In genomic region chr13:11997366-11997765, GRCm38 (mm10) we compare ENCODE assay signal across 16 mouse cellular contexts.
DNase-seq lines count a peak whose midpoint lies in the region; TF ChIP-seq lines count a peak whose summit lies in the region.
"Had no signal": no experiment of that assay in that cellular context is flagged by ENCODE, and none has a peak within 500 bp of the region (broad histone marks: within the 10 kb centered on the region; RNA-seq: fewer than 3 reads in every experiment).

No protein-coding gene starts in this region.

- DNase-seq in layer of hippocampus, adult 2 months (ENCODE audit: low spot score in 2 of 2) = peak; percentile 41 to 43
- DNase-seq in layer of hippocampus, adult 9-10 months (ENCODE audit: low spot score) = no peak
- DNase-seq in layer of hippocampus, adult 9-11 months = peak; percentile 60
- DNase-seq in layer of hippocampus, adult 8-10 months (ENCODE audit: low spot score in 2 of 2) = no peak
- peak; percentile 27 to 41 for DNase-seq in layer of hippocampus, postnatal 36 days
- no peak for DNase-seq in layer of hippocampus, postnatal 25 days (ENCODE audit: extremely low spot score in 1 of 2, low spot score in 1 of 2)
- DNase-seq: adrenal gland, adult 2 months; adrenal gland, adult 8-10 months; adrenal gland, postnatal 10 days; adrenal gland, postnatal 14 days; adrenal gland, postnatal 25 days; adrenal gland, postnatal 36 days; B cell, adult 2 months; cerebellum, adult 11 months; cerebellum, adult 11-12 months; cerebellum, adult 18-20 months had no signal

- peak overlapping the region; percentile 79 for H3K27ac ChIP-seq in layer of hippocampus, adult 2 months

- TF ChIP-seq CTCF in layer of hippocampus, adult 2 months (conservative IDR thresholded peaks at IDR 0.05) = no peak

- H3K4me3 ChIP-seq in layer of hippocampus, adult 2 months = no peak overlapping the region

Comparison
In these comparisons a context has a peak if more than half of its experiments do, and no peak if none do; other contexts are left out.
1. DNase-seq: peak in layer of hippocampus, adult 2 months (2 of 2), layer of hippocampus, adult 9-11 months (single experiment) and layer of hippocampus, postnatal 36 days (2 of 2); none in layer of hippocampus, adult 9-10 months (single experiment), layer of hippocampus, adult 8-10 months (0 of 2) and layer of hippocampus, postnatal 25 days (0 of 2).